Mouse (Mus musculus): Measurements from ENCODE around the gene Gm9195. TPM values are rescaled to one million over a fixed set of nuclear protein-coding genes. Genes with fewer than 3 reads are reported as not detected.

Gm9195 gene
- not detected for total RNA-seq (2021)

DNA sequence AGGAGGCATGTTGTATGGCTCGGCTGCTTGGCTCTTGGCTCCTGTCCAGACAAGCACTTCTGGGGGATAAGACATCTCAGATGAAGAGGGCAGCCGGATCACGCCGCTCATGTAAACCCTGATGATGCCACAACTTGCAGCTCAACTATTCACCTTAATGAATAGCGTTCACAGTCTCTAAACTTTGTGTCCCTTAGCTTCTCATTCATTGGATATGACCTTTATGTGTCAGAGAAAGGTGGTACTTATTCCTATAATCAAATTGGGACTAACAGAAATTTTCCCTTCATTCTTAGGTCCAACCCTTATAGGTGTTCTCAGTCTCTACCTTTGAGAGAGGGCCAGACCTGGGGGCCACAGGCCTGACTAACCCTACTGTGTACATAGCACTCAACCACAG, at the start of gene Gm9195:
TSS of gene Gm9195 (minus strand) at position 101 of the 400 bp plus-strand sequence.
- DNase-seq = no peak

DNA sequence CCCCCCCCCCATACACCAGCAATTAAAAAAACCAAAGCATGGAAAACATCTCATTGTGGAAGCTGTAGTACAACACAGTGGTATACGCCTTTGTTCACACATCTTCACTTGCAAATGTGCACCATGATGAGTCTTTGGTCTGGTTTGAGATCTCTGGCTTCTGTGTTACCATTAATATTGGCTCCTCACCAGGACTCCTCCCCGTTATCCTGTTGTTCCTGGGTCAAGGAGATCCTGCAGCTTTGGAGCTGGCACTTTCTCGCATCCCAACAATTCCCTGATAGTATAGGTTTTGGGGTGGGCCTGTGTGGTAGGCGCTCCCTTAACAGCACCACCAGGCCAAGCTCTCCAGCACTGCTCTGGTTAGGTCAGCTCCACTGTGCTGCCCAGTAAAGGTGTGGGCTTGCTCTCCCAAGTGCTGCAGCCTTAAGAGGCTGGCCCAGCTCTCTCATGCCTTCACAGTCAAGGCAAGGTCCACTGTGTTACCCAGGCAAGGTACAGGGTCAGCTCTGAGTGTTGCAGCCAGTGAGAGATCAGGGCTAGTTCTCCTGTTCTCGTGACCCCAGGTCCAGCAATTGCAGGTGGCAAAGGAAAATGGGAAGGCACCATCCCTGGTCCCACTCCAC, 44.9 kb upstream of the Gm9195 start:
- no peak for DNase-seq

DNA sequence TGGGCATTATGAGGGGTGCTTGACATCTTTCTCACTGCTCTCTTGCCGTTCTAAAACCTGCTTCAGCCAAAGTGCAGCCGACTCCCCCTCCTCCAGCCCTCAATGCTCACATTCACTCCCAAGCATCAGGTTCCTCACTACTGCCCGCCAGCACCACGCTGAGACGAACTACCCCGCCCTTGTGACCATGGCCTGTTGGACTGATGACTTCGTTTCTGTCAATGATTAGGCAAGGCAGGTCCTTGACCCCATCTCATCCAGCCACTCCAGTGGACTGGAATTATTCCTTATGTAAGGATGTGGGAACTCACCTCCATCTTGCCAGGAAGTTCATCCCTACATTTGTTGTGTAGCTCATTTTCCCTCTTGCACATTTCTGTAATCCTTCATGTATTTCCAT, 42.2 kb upstream of the Gm9195 start:
- no peak for DNase-seq

- DNase-seq = no peak
These were observed 40.6 kb upstream of the Gm9195 start for GRCm38 (mm10) chr14:72532028-72532917.

DNA sequence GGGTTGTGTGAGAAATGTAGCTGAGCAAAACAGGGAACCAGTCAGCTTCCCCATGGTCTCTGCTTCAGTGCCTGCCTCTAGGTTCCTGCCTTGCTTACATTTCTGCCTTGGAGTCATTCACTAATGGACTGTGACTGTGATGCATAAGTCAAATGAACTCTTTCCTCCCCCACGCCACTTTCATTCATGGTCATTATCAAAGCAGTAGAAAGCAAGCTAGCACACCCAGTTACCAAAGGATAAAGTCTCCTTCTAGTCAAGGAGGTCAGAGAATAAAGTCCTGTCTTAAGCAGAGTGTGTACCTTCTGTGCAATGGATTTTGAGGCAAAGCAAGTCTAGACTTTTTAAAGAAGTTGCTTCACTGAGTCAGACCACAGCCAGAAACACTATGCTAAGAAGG, 35.5 kb upstream of the Gm9195 start:
- DNase-seq = no peak

- no peak for DNase-seq
These were observed 27.9 kb upstream of the Gm9195 start for GRCm38 (mm10) chr14:72519561-72519960.

DNA sequence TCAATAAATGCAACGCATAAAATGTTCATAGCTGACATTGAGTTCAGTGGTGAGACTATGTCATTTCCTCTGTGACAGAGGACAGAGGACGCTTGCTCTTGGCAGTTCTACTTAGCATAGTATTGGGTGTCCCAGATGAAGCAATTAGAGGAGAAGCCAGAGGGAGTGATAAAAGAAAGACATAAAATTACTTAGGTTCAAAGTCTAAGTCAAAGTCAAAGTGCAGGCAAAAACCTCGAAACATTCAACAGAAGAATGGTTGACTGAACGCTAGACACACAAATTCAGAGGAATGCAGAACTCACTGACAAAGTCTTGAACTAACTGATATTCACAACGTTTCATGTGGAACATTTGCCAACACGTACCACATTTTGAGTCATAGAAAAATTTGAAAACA, 27.1 kb upstream of the Gm9195 start:
- DNase-seq = no peak

- peak; percentile 50 to 52 for DNase-seq
These were observed 24.7 kb upstream of the Gm9195 start for GRCm38 (mm10) chr14:72516376-72516775.

DNA sequence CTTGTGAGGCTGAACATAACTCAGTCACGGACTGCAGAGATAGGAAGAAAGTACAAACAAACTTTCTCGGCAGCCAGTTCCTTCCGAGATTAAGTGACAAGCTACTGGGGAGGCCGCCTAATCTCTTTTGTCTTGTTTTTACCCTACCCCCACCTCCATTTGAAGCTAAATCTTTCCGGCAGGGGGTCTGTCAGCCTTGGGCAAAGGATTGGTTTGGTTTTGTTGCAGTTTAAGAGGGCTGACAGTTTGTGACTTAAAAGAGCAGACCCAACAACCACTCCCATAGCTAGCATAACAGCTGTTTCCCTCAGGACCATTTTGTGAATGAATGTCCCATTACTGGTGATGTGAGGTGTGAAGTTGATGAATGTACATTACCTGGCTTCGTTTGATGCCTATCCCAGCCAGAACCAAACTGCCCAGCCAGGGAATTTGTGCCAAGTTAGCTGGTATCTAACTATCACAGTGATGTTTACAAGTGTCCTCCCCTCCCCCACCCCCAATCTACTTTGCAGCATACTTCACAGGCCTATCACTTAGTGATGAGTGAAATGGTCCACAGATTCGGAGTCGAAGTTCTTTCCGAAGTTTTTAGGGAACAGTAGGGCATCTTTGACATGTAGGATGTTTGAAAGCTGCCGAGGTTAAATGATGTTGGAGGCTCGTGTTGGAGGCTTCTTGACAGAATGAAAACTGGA, 15.2 kb upstream of the Gm9195 start:
- DNase-seq = no peak

DNA sequence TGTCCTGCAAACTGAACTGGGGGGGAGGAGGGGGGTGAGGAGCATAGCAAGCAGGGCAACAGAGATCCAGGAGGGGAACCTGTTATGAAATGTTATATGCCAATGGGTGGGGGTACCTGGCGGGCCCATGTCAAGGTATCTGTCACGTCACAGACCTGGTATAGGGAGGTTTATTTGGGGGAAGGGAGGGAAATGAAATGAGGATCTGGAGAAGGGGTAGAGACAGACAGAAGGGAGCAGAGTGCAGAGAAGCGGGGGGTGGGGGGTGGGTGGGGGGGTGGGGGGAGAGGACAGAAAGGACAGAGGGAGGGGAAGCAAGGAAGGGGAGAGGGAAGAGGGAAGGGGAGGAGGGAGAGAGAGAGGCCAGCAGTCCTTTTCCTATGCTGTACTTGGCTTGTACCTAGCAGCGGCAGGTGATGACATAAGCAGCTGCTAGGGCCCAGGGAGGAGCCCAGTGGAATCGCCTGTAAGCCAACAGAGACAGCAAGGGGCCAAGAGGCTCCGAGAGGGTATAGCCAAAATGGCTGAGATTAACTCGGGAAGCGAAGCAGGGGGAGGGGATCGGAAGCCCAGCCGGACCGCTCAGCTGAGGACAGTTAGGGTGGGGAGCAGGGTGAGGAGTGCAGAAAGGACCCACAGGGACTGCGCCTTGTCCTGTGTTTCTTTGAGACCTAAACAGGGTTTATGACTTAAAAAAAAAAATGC, 14.5 kb upstream of the Gm9195 start:
- DNase-seq = no peak

GRCm38 (mm10) chr14:72504985-72505384, 13.3 kb upstream of the Gm9195 start:
- no peak for DNase-seq

- DNase-seq = no peak
These were observed 11.6 kb upstream of the Gm9195 start for GRCm38 (mm10) chr14:72503241-72503640.

DNA sequence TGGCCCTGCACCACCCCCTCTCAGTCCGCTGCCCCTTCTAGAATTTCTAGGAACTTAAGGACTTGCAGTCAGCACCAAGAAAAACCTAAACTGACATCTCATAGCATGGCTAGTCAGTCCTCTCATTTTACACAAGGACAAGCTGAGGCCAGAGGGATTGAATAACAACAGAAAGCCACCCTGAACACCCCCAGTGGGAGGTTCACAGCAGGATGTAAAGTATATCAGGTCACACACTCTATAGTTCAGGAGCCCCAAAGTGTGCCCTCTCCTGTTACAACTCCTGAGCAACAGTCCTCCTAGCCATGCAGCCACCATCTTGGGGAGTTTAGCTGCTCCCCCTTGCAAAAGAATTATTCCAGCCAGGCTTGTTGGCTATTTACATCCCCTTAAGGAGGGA, 2.1 kb upstream of the Gm9195 start:
- DNase-seq = no peak

DNA sequence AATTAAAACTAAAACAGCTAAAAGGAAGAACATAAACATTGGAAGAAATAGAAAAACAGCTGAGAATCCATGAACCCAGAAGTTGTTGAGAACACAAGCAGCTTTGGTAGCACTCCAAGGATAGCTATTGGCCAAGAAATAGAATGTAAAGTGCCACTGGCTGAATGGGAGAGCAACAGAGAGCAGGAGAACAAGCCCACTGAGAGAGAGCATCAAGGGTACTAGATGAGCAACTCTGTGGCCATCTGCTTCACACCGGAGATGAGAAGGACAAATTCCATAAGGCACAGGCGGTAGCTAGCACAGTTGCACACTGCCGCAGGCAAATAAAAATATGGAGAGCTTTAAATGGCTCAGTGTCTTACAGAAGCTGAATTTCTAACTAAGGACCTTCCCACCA, 1.3 kb downstream of the Gm9195 start:
- peak; percentile 10 to 17 for DNase-seq

- DNase-seq = no peak
These were observed 17.1 kb downstream of the Gm9195 start for GRCm38 (mm10) chr14:72474501-72474900.

DNA sequence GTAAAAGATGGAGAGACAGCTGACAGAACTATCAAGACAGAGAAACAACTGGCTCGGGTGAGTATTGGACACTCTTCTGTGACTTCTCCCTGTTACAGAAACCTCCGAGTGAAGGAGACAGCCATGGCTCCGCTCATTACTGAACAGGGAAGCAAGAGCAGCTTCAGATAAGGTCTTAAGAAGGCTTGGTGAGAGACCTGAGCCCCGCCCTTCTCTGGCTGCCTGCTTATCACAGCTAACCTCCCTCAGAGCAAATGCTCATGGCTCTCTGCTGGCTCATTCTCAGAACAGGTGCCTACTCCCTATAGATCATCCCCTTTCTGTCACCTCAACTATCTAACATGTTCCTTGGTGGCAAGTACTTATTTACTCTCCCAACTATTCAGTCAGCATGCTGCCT, 23.2 kb downstream of the Gm9195 start:
- DNase-seq = no peak

DNA sequence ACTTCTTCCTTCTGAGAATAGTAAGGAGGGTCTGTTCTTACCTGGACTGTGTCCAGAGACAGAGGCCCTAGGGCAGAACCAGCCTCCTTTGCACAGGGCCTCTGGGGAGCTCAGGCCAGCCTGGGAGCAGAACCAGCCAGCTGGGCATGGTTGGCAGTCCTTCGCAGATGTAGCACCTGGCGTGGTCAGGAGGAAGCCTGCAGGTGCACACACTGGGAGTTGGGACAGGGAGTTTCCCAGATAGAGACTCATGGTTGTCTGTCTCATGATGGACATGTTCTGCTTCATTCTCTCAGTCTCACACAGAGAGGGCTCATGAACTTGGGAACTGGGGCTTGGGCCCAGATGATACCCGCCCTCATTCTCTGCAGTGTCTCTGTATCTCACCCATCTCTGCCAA, 25.3 kb downstream of the Gm9195 start:
- DNase-seq = no peak

GRCm38 (mm10) chr14:72461591-72461990, 30.0 kb downstream of the Gm9195 start:
- no peak for DNase-seq

DNA sequence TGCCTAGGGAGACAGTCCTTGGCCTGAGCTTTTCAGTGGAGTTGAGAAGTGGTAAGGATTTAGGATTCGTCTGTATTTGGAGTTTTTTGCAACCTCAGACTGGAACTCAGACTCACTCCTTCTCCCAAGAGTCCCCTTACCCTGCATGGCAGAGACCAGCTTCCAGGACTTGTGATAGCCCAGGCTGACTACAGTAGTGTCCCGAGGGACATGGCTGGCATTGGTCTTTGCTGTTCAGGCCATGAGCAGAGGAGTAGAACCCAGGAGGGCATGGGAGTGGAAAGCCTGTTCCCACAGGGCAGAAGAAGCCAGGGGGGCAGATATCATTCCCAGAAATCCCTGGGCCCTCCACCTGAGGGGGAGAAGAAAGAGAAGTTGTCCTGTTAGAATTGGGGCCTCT, 31.3 kb downstream of the Gm9195 start:
- no peak for DNase-seq

- DNase-seq = no peak
These were observed 32.7 kb downstream of the Gm9195 start for GRCm38 (mm10) chr14:72458930-72459329.

GRCm38 (mm10) chr14:72447141-72448091, 44.2 kb downstream of the Gm9195 start:
- DNase-seq = peak in 1 of 2 experiments; percentile 8

- no peak for DNase-seq
These were observed 48.7 kb downstream of the Gm9195 start for GRCm38 (mm10) chr14:72442936-72443335.

All from layer of hippocampus, postnatal 36 days (tissue).